Mouse (Mus musculus) limb, embryonic 13.5 days (tissue): ENCODE measurements around the gene Map7. TPM values are rescaled to one million over a fixed set of nuclear protein-coding genes. Genes with fewer than 3 reads are reported as not detected.

Source experiments
- ATAC-seq: fragments of 200-750 bp; cut with Nextera tagmentation; 2 replicates; pipeline ENCODE4 v1.8.0; 2017; ENCODE audit warnings: low read depth, moderate number of reproducible peaks, moderate TSS enrichment; ENCODE audit not compliant: low FRiP score
- H3K27ac ChIP-seq: fragments of 300-500 bp; sonication (generic); 2 replicates; pipeline ENCODE4 v1.5.1; 2015; ENCODE audit warnings: inconsistent platforms, mild to moderate bottlenecking, moderate library complexity
- H3K27me3 ChIP-seq: fragments of 300-500 bp; sonication (generic); 2 replicates; pipeline ENCODE4 v1.6.1; 2015; ENCODE audit warnings: mild to moderate bottlenecking, inconsistent platforms
- H3K36me3 ChIP-seq: fragments of 300-500 bp; sonication (generic); 2 replicates; pipeline ENCODE4 v1.6.1; 2015; ENCODE audit warnings: inconsistent platforms, mild to moderate bottlenecking, moderate library complexity
- H3K4me1 ChIP-seq: fragments of 300-500 bp; sonication (generic); 2 replicates; pipeline ENCODE4 v1.6.1; 2015; ENCODE audit warnings: inconsistent platforms
- H3K4me2 ChIP-seq: fragments of 300-500 bp; sonication (generic); replicated peaks from 2 replicates; pipeline ENCODE4 v1.6.1; 2015; ENCODE audit warnings: inconsistent platforms, mild to moderate bottlenecking, moderate library complexity
- H3K4me3 ChIP-seq: fragments of 300-500 bp; sonication (generic); 2 replicates; pipeline ENCODE4 v1.5.1; 2015; ENCODE audit warnings: moderate library complexity, mild to moderate bottlenecking, inconsistent platforms
- H3K9ac ChIP-seq: fragments of 300-500 bp; sonication (generic); 2 replicates; pipeline ENCODE4 v1.6.1; 2015; ENCODE audit warnings: mild to moderate bottlenecking, inconsistent platforms
- H3K9me3 ChIP-seq: fragments of 300-500 bp; sonication (generic); 2 replicates; pipeline ENCODE4 v1.6.1; 2016; ENCODE audit warnings: inconsistent platforms
- WGBS: fragments of 180-500 bp; shearing (Covaris S2); methylation state at CpG from one replicate; pipeline ENCODE4 v1.1.7; 2015; 5-methylcytosine and 5-hydroxymethylcytosine counted together
- polyA plus RNA-seq: library from polyadenylated mRNA; unstranded; fragments of >200 nt; fragmentation: Nextera tagmentation; extraction: Ambion mirVana; gene quantifications from 2 replicates; pipeline ENCODE4 v1.2.1, GENCODE M21; 2015

Gene Map7
- polyA plus RNA-seq, 1 experiment from 2014 or later, result 5.2 TPM

DNA sequence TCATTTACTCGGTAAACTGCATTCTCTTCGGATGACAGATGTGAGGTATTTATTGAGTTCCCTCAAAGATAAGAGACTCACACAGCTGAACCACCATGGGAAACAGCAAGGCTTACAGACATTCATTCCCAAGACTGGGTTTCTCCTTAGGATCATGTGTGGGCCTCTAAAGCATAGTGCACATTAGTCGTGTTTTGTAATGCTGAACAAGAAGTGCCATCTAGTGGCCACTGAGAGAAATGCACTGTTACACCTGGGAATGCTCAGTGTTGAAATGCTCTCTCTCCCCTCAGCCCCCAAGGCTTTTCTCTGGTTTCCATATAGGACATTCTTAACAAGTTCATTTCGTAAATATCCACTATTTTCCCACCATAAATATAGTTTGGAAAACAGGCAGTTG, 23.0 kb upstream of the Map7 start:
- H3K4me3 ChIP-seq, result no peak overlapping the region
- WGBS, result 47% methylated on average over 4 of the region's 4 CpGs
- H3K9me3 ChIP-seq, result no peaks in the 10 kb centered on the region
- H3K4me1 ChIP-seq, result no peaks in the 10 kb centered on the region
- no peak overlapping the region for H3K27ac ChIP-seq
- no peak overlapping the region for H3K4me2 ChIP-seq
- no peak overlapping the region for H3K9ac ChIP-seq
- peaks cover 3% of the 10 kb centered on the region; the same call in 1 of the 2 replicates for H3K36me3 ChIP-seq
- peak; percentile 69 for ATAC-seq
- H3K27me3 ChIP-seq, result no peaks in the 10 kb centered on the region

DNA sequence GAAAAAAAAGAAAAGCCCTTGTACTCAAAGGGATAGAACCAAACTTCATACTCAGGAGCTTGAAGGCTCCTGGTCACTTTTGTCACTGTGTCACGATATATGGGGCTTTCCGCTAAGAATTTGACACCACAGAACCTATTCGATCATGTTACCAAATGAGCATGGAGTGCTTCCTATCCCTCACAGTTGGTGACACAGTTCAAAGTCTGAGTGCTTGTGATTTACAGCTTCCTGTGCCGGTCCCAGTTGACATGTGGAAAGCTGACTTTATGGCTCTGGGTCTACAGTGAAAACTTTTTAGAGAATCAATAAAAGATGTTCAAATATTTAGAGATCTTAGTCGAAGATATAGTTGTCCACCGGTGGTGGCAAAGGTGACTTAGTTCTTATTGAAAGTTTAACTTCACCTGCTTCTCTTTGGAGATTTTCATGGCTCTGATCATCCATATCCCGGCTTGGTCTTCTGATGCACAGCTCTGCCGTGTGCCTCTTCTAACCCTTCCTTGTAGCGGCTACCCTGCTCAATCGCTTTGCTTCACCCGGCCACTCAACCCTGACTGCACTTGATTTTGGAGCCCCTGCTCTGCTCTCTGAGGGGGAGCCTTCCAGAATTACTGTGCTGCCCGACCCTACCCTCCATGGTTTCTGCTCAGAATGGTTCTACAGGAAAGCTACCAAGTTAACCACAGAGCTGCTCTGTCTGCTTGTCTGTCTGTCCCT, 15.2 kb upstream of the Map7 start:
- no peaks in the 10 kb centered on the region for H3K4me1 ChIP-seq
- H3K4me3 ChIP-seq, result no peak overlapping the region
- H3K4me2 ChIP-seq, result no peak overlapping the region
- ATAC-seq, result no peak
- H3K9ac ChIP-seq, result no peak overlapping the region
- no peaks in the 10 kb centered on the region for H3K36me3 ChIP-seq
- no peak overlapping the region for H3K27ac ChIP-seq
- 56% methylated on average over 12 of the region's 12 CpGs for WGBS
- no peaks in the 10 kb centered on the region for H3K27me3 ChIP-seq
- H3K9me3 ChIP-seq, result no peaks in the 10 kb centered on the region

DNA sequence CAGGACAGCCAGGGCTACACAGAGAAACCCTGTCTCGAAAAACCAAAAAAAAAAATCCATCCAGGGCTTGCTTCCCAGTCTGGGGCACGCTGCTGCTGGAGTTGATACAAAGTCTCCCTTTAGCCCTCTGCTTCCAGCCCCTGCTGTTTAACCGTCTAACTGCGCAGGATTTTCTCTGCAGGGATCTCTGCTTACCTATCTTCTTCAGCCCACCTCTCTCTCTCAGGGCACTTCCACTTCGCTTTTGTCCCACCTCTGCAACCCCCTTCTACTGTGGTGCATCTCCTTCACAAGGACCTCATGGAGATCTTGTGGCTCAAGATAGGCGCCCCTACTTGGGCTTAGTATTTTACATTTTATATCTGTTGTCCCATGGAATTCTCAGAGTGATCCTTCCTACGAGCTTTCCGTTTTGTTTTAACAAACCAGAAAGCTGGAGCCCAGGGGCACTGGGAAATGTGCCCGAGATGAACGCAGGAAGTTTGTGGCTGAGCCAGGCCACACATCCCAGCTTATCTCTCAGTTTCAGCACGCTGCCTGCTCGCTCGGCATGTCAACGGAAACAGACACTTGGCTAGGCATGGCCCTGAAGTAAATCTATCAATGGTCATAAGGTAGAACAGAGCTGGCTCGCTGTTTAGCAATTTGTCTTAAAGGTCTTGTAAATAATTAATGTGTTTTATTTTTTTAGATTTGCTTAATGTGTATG, 12.8 kb upstream of the Map7 start:
- Histone ChIP-seq H3K27ac (no peak overlapping the region), H3K9ac (no peak overlapping the region), H3K27me3 (no peaks in the 10 kb centered on the region), H3K9me3 (no peaks in the 10 kb centered on the region), H3K4me1 (no peaks in the 10 kb centered on the region), H3K4me3 (no peak overlapping the region), H3K4me2 (no peak overlapping the region), H3K36me3 (no peaks in the 10 kb centered on the region)
- WGBS, result 79% methylated on average over 15 of the region's 15 CpGs
- ATAC-seq, result no peak

DNA sequence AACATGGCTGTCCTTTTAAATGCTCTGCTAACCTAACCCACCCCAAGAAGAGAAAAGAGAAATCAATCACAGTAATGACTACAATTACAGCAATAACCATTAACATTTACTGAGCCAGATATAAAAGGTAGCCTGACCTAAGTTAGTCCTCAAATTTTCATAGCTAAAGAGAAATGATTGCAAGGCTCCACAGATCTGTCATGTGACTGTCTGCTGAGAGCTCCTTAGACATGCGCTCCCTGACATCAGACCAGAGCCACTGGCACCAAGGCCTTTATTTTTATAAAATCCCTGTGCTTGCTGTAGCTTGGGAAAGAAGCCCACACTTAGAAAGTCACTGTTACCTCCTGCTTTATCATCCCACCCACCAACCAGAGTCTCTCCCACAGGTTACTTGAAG, 11.8 kb upstream of the Map7 start:
- no peak overlapping the region for H3K9ac ChIP-seq
- no peaks in the 10 kb centered on the region for H3K9me3 ChIP-seq
- ATAC-seq, result no peak
- no peaks in the 10 kb centered on the region for H3K27me3 ChIP-seq
- 84% methylated on average over 1 of the region's 1 CpGs for WGBS
- no peak overlapping the region for H3K27ac ChIP-seq
- H3K4me2 ChIP-seq, result no peak overlapping the region
- H3K4me1 ChIP-seq, result no peaks in the 10 kb centered on the region
- H3K36me3 ChIP-seq, result no peaks in the 10 kb centered on the region
- H3K4me3 ChIP-seq, result no peak overlapping the region

DNA sequence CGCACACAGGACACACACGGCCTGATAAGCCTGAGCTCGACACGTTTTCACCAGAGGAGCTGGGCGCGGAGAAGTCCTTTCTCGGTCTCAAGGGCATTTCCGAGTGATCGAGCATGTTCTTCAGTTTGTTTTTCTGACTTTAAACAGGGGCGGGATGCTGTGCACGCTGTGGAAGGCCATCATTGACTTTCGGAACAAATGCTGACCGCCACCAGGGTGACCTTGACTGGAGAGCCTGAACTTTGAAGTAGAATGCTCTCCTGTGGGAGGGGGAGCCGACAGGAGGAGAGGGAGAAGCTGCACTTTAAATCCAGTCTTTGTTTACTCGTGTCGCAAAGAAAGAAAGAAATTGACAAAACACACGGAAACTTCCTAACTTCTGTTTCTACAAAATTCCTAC, 6.9 kb upstream of the Map7 start:
- H3K4me2 ChIP-seq, result no peak overlapping the region
- no peak for ATAC-seq

DNA sequence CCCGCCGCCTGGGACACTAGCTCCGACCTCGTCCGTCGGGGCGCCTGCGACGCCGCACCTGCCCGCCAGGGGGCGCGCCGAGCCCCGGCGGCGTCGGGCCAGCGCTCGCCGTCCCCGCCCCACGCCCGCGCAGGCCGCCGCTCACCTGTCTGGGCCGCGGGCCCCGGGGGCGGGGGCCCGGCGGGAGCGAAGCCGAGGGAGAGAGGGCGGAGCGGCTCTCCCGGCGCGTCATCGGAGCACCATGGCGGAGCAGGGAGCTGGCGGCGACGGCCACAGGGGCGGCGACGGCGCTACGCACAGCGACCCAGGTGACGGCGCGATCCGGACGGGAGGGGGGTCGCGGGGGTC, 476 bp downstream of the Map7 start:
- peak; percentile 66 for ATAC-seq
- Histone ChIP-seq H3K9ac (peak overlapping the region; percentile 73), H3K4me2 (peak overlapping the region; percentile 96), H3K27me3 (peaks cover 50% of the 10 kb centered on the region), H3K4me3 (peak overlapping the region; percentile 75), H3K9me3 (no peaks in the 10 kb centered on the region), H3K27ac (no peak overlapping the region), H3K4me1 (peaks cover 13% of the 10 kb centered on the region), H3K36me3 (no peaks in the 10 kb centered on the region)
- WGBS, result under 1% methylated on average over 43 of the region's 58 CpGs

More for the DNA sequence above, 6.9 kb upstream of the Map7 start:
- Histone ChIP-seq H3K9me3 (no peaks in the 10 kb centered on the region), H3K4me3 (no peak overlapping the region), H3K9ac (no peak overlapping the region), H3K36me3 (no peaks in the 10 kb centered on the region), H3K27ac (no peak overlapping the region), H3K27me3 (peaks cover 4% of the 10 kb centered on the region), H3K4me1 (no peaks in the 10 kb centered on the region)
- 84% methylated on average over 17 of the region's 17 CpGs for WGBS

DNA sequence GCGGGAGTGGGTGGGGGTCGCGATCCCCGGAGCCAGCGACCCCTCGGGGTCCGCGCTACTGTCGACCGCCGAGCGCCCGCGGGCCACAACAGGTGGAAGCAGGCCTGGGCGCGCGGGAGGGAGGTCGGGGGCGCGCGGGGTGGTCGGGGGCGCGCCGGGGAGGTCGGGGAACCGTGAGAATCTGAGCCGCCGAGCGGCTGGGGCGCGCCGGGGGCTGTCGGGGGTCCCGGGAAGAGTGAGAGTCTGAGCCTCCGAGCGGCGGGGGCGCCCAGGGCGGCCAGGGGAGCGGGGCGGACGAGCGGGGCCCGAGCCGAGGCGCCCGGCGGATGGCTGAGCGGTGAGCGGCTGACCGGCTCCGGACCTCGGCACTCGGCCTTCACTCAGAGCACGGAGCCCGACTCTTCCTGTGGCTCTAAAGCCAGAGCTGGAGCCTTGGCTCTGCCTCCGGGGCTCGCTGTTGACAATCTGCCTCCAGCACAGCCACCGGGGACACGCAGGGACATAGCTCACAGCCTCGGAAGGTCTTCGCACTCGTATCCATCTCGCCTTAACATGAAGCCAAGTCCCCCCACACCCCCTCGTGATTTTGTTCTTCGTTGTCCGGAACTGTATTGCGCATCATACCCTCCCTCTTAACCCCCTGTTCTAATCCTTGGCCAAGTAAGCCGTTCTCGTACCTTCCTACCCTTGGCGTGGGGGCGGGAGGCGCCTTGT, 1.0 kb downstream of the Map7 start:
- WGBS, result under 1% methylated on average over 59 of the region's 74 CpGs
- H3K27me3 ChIP-seq, result peaks cover 50% of the 10 kb centered on the region
- peaks cover 13% of the 10 kb centered on the region for H3K4me1 ChIP-seq

DNA sequence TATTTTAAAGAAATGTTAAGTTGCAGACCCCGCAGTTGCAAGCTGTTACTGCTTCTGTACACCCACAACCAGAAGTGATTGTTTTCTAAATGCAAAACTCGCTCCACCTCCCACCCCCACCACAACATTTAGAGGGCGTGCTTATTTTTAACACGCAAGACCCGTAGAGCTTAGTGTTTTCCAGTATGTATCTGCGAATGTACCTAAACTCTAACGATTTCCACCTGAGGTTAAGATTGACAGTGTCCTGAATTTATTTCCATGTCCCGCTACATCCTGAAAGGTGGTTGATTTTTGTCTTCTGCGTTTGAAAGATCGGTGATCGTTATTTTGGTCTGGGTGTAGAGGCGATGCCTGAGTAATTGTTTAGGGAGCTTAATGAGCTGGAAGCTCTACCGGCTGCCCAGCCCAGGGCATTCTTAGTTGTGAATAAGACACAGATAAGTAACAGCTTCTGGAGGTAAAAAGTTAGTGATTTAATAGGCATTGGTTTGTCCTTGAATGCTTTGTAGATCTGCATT, 1.6 kb downstream of the Map7 start:
- H3K9ac ChIP-seq, result peak overlapping the region; percentile 73
- WGBS, result 5% methylated on average over 13 of the region's 13 CpGs

More for the DNA sequence above, 1.0 kb downstream of the Map7 start:
- Histone ChIP-seq H3K36me3 (no peaks in the 10 kb centered on the region), H3K4me3 (peak overlapping the region; percentile 75), H3K9me3 (no peaks in the 10 kb centered on the region), H3K4me2 (peak overlapping the region; percentile 96), H3K27ac (no peak overlapping the region), H3K9ac (peak overlapping the region; percentile 73)
- peak; percentile 63 for ATAC-seq

DNA sequence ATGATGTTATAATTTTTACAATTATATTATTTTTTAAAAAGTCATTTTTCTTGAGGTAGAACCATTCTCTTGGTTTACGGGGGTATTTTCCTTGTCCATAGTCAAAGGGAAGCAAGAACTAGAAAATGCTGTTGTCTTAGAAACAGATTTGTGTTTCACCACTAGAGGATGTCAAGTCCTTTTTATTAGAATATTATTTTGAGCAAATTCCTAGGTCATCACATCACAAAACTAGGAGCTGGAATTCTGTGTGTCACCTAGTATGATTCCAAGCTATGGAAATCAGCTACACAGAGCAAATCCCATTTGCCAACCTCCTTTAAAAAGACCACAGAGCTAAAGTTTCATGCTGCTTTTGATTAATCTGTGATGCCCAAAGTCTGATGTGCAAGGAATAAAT, 3.9 kb downstream of the Map7 start:
- Histone ChIP-seq H3K27ac (no peak overlapping the region), H3K4me3 (no peak overlapping the region), H3K4me2 (no peak overlapping the region), H3K9me3 (no peaks in the 10 kb centered on the region), H3K36me3 (no peaks in the 10 kb centered on the region), H3K27me3 (peaks cover 38% of the 10 kb centered on the region), H3K4me1 (peaks cover 13% of the 10 kb centered on the region), H3K9ac (no peak overlapping the region)
- WGBS, result 100% methylated on average over 1 of the region's 1 CpGs
- no peak for ATAC-seq

More for the DNA sequence above, 1.6 kb downstream of the Map7 start:
- Histone ChIP-seq H3K9me3 (no peaks in the 10 kb centered on the region), H3K4me1 (peaks cover 13% of the 10 kb centered on the region), H3K4me3 (peak overlapping the region; percentile 75), H3K4me2 (peak overlapping the region; percentile 96), H3K36me3 (no peaks in the 10 kb centered on the region), H3K27ac (no peak overlapping the region), H3K27me3 (peaks cover 50% of the 10 kb centered on the region)
- no peak for ATAC-seq

DNA sequence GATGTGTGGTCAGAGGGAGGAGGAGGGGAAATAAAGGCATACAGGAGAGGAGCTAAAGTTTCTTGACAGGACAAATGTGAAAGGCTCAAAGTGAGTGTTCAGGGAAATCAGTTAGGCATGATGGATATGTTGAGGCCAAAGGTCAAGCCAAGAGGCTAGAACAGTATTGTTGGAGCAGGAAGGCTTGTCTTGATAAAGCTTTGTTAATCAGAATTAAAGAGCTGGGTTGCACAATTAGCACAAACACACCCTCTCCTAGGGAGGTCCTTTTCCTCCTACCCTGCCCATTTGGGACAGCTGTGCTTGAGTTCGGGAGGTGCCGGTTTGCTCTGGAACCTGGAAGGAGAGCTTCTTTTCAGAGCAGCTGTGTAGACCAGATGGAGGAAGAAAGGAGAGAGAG, 5.2 kb downstream of the Map7 start:
- Histone ChIP-seq H3K4me1 (peaks cover 9% of the 10 kb centered on the region), H3K4me3 (no peak overlapping the region), H3K27ac (no peak overlapping the region), H3K27me3 (peaks cover 24% of the 10 kb centered on the region), H3K4me2 (no peak overlapping the region), H3K9me3 (no peaks in the 10 kb centered on the region), H3K36me3 (no peaks in the 10 kb centered on the region), H3K9ac (no peak overlapping the region)
- 51% methylated on average over 2 of the region's 2 CpGs for WGBS
- ATAC-seq, result no peak

DNA sequence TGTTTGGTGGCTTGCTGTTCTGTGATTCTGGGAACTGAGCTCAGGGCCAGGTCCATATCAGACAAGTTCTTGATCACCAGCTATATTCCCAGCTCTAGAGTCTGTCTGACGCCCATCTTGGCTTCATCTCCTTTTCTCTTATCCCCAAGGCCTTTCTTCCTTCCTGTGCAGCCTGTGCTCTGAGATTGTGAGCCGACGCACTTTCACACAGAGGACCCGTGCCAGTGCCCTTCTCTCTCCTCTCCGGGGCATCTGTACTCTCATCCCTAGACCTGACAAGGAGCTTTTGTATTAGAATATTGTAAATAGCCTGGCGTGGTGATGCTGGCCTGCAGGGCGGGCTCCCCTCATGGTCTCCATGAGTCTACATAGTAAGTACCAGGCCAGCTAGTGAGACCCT, 7.1 kb downstream of the Map7 start:
- ATAC-seq, result no peak
- WGBS, result 85% methylated on average over 7 of the region's 7 CpGs

More for the DNA sequence above, 7.1 kb downstream of the Map7 start:
- H3K4me1 ChIP-seq, result no peaks in the 10 kb centered on the region
- peaks cover 5% of the 10 kb centered on the region for H3K27me3 ChIP-seq
- no peak overlapping the region for H3K9ac ChIP-seq
- H3K4me2 ChIP-seq, result no peak overlapping the region
- no peak overlapping the region for H3K4me3 ChIP-seq
- no peaks in the 10 kb centered on the region for H3K9me3 ChIP-seq
- no peak overlapping the region for H3K27ac ChIP-seq
- no peaks in the 10 kb centered on the region for H3K36me3 ChIP-seq
